Mouse (Mus musculus) heart, embryonic 11.5 days (tissue): Measurements from ENCODE around the gene Blvrb. TPM values are rescaled to one million over a fixed set of nuclear protein-coding genes. Genes with fewer than 3 reads are reported as not detected.

Source experiments
- ATAC-seq: fragments of 200-750 bp; cut with Nextera tagmentation; replicated peaks from 2 replicates; pipeline ENCODE4 v1.8.0; 2017; ENCODE audit warnings: moderate library complexity; ENCODE audit not compliant: insufficient number of reproducible peaks, low FRiP score, low TSS enrichment
- H3K27ac ChIP-seq: fragments of 300-500 bp; sonication (generic); 2 replicates; pipeline ENCODE4 v1.5.1; 2014; ENCODE audit warnings: mild to moderate bottlenecking, low read depth, low read length
- H3K27me3 ChIP-seq: fragments of 300-500 bp; sonication (generic); 2 replicates; pipeline ENCODE4 v1.6.1; 2014; ENCODE audit warnings: mild to moderate bottlenecking, low read length, mixed read lengths; ENCODE audit not compliant: control insufficient read depth, insufficient read depth
- H3K36me3 ChIP-seq: fragments of 300-500 bp; sonication (generic); 2 replicates; pipeline ENCODE4 v1.6.1; 2014; ENCODE audit warnings: mild to moderate bottlenecking, low read length, moderate library complexity, mixed read lengths; ENCODE audit not compliant: control insufficient read depth, insufficient read depth
- H3K4me1 ChIP-seq: fragments of 300-500 bp; sonication (generic); 2 replicates; pipeline ENCODE4 v1.6.1; 2014; ENCODE audit warnings: low read length; ENCODE audit not compliant: control insufficient read depth, insufficient read depth
- H3K4me2 ChIP-seq: fragments of 300-500 bp; sonication (generic); 2 replicates; pipeline ENCODE4 v1.6.1; 2014; ENCODE audit warnings: mild to moderate bottlenecking, moderate library complexity
- H3K4me3 ChIP-seq: fragments of 300-500 bp; sonication (generic); 2 replicates; pipeline ENCODE4 v1.5.1; 2014; ENCODE audit warnings: low read depth, low read length
- H3K9ac ChIP-seq: fragments of 300-500 bp; sonication (generic); 2 replicates; pipeline ENCODE4 v1.6.1; 2014; ENCODE audit warnings: mild to moderate bottlenecking, low read depth, low read length, moderate library complexity
- H3K9me3 ChIP-seq: fragments of 300-500 bp; sonication (generic); replicated peaks from 2 replicates; pipeline ENCODE4 v1.6.1; 2016; ENCODE audit warnings: low read length; ENCODE audit not compliant: control insufficient read depth
- WGBS: fragments of 180-500 bp; shearing (Covaris S2); extraction: QIAGEN DNeasy Blood & Tissue Kit; methylation state at CpG from one replicate; pipeline ENCODE4 v1.1.7; 2014; ENCODE audit not compliant: insufficient replicate concordance; 5-methylcytosine and 5-hydroxymethylcytosine counted together
- polyA plus RNA-seq: library from polyadenylated mRNA; unstranded; fragments of >200 nt; fragmentation: Nextera tagmentation; extraction: Ambion mirVana; gene quantifications from 2 replicates; pipeline ENCODE4 v1.2.1, GENCODE M21; 2014

The Blvrb gene
- polyA plus RNA-seq, 1 experiment from 2014 or later: 121 TPM

DNA sequence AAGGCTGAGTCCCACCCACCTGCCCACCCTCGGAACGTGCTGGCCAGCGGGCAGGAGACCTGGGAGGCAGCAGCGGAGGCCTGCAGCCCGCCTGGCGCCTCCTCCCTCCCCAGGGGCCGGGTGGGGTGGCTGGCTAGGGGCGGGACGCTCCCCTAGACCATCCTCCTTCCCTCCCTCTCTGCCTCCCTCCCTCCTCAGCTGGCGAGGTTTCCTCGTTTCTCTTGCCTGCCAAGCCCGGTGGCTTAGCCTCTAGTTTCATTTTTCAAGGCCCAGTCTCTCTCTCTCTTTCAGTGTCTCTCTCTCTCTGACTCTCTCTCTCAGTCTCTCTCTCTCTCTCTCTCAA is 33.8 kb downstream of the Blvrb start:
- Histone ChIP-seq H3K27ac (peak overlapping the region; percentile 86), H3K9ac (peak overlapping the region; percentile 78), H3K4me2 (peak overlapping the region; percentile 71), H3K36me3 (peaks cover 1% of the 10 kb centered on the region; the same call in 1 of the 2 replicates), H3K4me1 (peaks cover 13% of the 10 kb centered on the region), H3K27me3 (no peaks in the 10 kb centered on the region), H3K9me3 (no peaks in the 10 kb centered on the region), H3K4me3 (peak overlapping the region; percentile 38)
- WGBS: 0% methylated on average over 10 of the region's 12 CpGs
- peak; percentile 96 for ATAC-seq

DNA sequence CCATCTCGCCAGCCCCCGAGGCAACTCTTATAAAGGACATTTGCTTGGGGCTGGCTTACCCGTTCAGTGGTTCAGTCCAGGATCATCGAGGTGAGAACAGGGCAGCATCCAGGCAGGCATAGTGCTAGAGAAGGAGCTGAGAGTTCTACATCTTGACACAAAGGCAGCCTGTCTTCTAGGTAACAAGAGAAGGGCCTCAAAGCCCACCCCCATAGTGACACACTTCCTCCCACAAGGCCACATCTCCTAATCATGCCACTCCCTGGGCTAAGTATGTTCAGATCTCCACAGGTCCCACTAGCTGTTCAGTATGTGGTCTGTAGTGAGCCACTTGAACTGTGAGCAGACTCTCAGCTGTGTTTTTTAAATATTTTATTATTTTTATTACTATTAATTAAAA is 36.1 kb downstream of the Blvrb start:
- H3K9ac ChIP-seq: no peak overlapping the region
- no peak overlapping the region for H3K27ac ChIP-seq
- H3K36me3 ChIP-seq: no peaks in the 10 kb centered on the region
- ATAC-seq: no peak
- 90% methylated on average over 4 of the region's 4 CpGs for WGBS
- no peak overlapping the region for H3K4me3 ChIP-seq
- H3K4me1 ChIP-seq: peaks cover 20% of the 10 kb centered on the region
- H3K4me2 ChIP-seq: no peak overlapping the region
- H3K9me3 ChIP-seq: no peaks in the 10 kb centered on the region
- H3K27me3 ChIP-seq: no peaks in the 10 kb centered on the region

DNA sequence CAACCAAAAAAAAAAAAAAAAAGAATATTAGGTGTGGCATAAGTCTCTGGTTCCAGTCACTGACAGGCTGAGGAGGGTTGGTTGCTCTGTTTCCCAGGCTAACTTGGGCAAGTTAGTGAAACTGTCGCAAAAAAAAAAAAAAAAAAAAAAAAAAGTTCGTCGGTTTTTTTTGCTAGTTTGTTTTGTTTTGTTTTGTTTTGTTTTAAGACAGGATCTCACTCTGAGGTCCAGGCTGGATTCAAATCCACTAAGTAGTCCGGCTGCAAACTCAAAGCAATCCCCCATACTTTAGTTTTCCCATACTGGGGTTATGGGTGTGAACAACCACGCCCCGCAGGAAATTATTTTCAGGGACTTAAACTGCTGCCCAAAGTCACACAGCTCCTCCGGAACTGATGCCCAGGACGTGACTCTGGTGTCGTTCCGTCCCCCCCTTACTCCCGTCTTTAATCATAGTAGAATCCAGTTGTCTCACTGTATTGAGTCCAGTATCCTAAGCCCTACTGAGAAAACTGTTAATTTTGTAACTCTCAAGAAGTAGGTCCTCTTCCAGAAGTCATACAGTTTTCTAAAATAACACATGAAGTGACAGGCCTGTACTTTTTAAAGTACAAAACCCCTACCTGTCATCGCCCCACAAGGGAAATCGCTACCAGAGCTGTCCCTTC is 38.5 kb downstream of the Blvrb start:
- H3K4me1 ChIP-seq: peaks cover 27% of the 10 kb centered on the region
- H3K4me3 ChIP-seq: peak overlapping the region; percentile 87
- peak overlapping the region; percentile 83 for H3K4me2 ChIP-seq
- ATAC-seq: no peak
- H3K27ac ChIP-seq: peak overlapping the region; percentile 99
- peak overlapping the region; percentile 85 for H3K9ac ChIP-seq
- no peaks in the 10 kb centered on the region for H3K9me3 ChIP-seq
- no peaks in the 10 kb centered on the region for H3K27me3 ChIP-seq
- 0 out of 2 replicates have a peak, but pooled peaks cover 5% of the 10 kb centered on the region for H3K36me3 ChIP-seq
- WGBS: 6% methylated on average over 13 of the region's 13 CpGs

DNA sequence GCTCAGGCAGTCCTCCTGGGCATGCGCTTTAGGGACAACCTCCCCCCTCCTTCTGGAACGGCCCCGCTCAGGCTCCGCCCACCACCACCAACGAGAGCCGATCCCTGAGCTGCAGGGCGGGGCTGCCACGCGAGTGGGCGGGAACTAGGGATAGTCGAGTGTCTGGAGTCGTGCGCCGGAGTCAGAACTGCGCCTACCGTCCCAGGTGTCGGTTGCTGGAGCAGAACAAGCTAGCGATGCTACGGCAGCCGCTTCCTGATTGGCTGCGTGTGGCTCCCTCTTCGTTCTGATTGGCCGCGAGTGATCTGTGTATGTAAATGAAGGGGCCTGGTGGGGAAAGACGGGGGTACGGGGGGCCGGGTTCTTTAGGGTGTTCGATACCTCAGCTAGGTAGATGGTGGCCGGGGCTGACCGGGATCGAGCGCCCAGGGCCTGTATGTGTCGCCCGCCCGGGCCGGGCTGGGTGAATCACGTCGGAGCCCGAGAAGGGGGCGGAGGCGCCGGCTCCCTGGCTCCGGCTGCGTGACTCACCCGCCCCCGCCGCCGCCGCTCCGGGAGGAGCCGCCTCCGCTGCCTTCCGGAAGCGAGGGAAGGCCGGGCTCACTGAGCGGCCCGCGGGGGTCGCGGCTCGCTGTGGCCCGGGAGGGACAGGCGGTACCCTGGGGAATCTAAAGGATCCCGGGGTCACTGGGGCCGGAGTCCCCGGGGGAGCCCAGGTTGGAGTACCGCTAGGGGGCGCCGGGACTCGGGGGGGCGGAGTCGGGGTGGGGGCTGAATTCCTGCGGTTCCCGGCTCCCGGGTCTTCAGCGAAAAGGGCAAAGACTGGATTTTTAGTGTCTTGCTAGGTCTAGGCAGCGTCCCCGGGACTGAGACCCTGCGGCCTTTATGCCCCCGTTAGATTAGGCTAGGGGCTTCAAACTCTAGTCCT is 39.3 kb downstream of the Blvrb start, which contains the start of gene Sertad1:
TSS of gene Sertad1 (plus strand) at position 141 of the 928 bp plus-strand sequence.
- Histone ChIP-seq H3K36me3 (0 out of 2 replicates have a peak, but pooled peaks cover 5% of the 10 kb centered on the region), H3K4me2 (peak within 1 kb of the TSS; percentile 83), H3K9me3 (no peaks in the 10 kb centered on the region), H3K4me3 (peak within 1 kb of the TSS; percentile 87), H3K27me3 (no peaks in the 10 kb centered on the region), H3K9ac (peak within 1 kb of the TSS; percentile 85), H3K27ac (peak within 1 kb of the TSS; percentile 99), H3K4me1 (peaks cover 32% of the 10 kb centered on the region)
- ATAC-seq: peak; percentile 87
- under 1% methylated on average over 78 of the region's 80 CpGs for WGBS

DNA sequence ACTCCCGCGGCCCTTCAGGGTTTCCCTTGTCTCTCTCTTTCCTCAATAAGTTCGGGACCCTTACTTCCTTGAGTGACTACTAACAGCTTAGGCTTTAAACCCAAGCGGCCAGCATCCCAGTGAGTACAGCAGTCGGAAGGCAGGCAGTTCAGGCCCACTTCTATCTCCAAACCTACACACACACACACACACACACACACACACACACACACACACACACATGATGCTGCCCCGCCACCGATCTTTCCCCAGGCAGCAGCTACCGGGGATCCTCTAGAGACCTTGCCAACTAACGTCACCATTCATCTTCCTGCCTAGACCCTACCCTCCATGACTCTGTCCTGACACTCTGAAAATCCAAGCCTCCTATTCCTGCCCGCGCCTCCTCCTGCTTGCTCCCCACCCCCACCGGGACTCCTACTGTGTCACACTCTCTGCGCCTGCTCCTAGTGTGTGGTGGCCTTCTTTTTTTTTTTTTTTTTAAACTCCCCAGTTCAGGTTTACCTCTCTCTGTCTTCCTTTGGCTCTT is 40.0 kb downstream of the Blvrb start:
- Histone ChIP-seq H3K27me3 (no peaks in the 10 kb centered on the region), H3K27ac (peak overlapping the region; percentile 99), H3K9ac (peak overlapping the region; percentile 85)

DNA sequence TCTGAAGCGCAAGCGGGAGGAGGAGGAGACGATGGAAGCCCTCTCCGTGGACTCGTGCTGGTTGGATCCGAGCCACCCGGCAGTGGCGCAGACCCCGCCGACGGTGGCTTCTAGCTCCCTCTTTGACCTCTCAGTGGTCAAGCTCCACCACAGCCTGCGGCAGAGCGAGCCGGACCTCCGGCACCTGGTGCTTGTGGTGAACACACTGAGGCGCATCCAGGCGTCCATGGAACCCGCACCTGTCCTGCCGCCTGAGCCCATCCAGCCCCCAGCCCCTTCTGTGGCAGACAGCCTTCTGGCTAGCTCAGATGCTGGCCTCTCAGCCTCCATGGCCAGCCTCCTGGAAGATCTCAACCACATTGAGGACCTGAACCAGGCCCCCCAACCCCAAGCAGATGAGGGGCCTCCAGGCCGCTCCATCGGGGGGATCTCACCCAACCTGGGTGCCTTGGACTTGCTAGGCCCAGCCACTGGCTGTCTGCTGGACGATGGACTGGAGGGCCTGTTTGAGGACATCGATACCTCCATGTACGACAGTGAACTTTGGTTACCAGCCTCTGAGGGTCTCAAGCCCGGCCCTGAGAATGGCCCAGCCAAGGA is 41.6 kb downstream of the Blvrb start:
- Histone ChIP-seq H3K36me3 (0 out of 2 replicates have a peak, but pooled peaks cover 5% of the 10 kb centered on the region), H3K4me2 (peak overlapping the region; percentile 63), H3K27ac (0 out of 2 replicates have a peak overlapping the region, but pooled peaks have one; percentile 91), H3K27me3 (no peaks in the 10 kb centered on the region), H3K9me3 (no peaks in the 10 kb centered on the region), H3K9ac (peak overlapping the region; percentile 6; the same call in 1 of the 2 replicates), H3K4me3 (no peak overlapping the region), H3K4me1 (peaks cover 34% of the 10 kb centered on the region)
- no peak for ATAC-seq
- WGBS: 91% methylated on average over 25 of the region's 25 CpGs

More for the DNA sequence above, 40.0 kb downstream of the Blvrb start:
- 0 out of 2 replicates have a peak, but pooled peaks cover 5% of the 10 kb centered on the region for H3K36me3 ChIP-seq
- peak overlapping the region; percentile 83 for H3K4me2 ChIP-seq
- ATAC-seq: no peak
- peaks cover 32% of the 10 kb centered on the region for H3K4me1 ChIP-seq
- no peaks in the 10 kb centered on the region for H3K9me3 ChIP-seq
- WGBS: 1% methylated on average over 13 of the region's 13 CpGs
- peak overlapping the region; percentile 87 for H3K4me3 ChIP-seq

DNA sequence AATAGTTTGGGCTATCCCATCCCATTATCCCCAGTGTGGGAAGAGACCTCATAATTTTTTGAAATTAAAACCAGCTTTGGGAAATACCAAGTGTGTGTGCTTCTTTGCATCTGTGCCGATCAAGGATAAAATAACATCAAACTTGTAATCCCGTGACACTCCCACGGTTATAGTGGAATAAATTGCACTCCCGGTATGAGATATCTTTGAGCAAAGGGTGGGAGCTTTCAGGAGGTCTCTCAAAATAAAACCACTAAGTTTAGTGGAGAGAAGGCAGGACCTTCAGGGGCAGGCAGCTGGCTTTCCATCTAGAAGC is 42.4 kb downstream of the Blvrb start:
- 26% methylated on average over 4 of the region's 4 CpGs for whole genome bisulfite sequencing
- H3K9ac ChIP-seq: peak overlapping the region; percentile 66
- 0 out of 2 replicates have a peak, but pooled peaks cover 5% of the 10 kb centered on the region for H3K36me3 ChIP-seq
- no peak for ATAC-seq
- peak overlapping the region; percentile 91 for H3K27ac ChIP-seq
- H3K4me2 ChIP-seq: peak overlapping the region; percentile 63
- no peaks in the 10 kb centered on the region for H3K9me3 ChIP-seq
- H3K4me3 ChIP-seq: peak overlapping the region; percentile 36
- H3K27me3 ChIP-seq: no peaks in the 10 kb centered on the region
- H3K4me1 ChIP-seq: peaks cover 34% of the 10 kb centered on the region
